Mouse (Mus musculus) c-Kit-positive CD71-negative TER-119-negative erythroid progenitor cells, embryonic 14.5 days (primary cell): ENCODE data around the gene Mmel1.

Experiments used
- DNase-seq: peaks from one replicate; pipeline ENCODE4 v3.0.0-alpha.2; 2013; ENCODE audit warnings: low read depth

Gene Mmel1

DNA sequence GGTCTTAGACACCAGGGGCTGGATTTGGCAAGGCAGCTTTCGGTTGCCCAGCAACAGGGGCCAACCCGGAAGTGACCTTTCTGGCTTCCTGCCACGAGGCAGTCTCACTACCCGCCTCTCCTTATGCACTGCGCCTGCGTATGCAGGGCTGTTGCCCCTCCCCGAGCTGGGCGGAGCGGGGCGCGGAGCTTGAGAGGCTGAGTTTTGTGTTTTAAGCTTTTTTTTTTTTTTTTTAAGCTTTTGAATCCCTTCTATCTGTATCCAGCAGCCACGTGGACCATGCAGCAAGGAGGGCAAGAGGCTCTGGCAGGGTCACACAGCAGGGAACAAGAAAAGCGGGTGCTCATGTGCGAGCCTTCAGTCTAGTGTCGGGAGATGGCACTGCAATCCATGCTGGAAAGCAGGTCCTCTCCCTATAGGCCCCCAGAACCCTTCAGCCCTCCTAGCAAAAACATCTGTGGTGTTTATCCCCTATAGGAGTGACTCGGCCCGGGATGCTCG is 5.1 kb upstream of the Mmel1 start:
- peak; percentile 76 for DNase-seq

DNA sequence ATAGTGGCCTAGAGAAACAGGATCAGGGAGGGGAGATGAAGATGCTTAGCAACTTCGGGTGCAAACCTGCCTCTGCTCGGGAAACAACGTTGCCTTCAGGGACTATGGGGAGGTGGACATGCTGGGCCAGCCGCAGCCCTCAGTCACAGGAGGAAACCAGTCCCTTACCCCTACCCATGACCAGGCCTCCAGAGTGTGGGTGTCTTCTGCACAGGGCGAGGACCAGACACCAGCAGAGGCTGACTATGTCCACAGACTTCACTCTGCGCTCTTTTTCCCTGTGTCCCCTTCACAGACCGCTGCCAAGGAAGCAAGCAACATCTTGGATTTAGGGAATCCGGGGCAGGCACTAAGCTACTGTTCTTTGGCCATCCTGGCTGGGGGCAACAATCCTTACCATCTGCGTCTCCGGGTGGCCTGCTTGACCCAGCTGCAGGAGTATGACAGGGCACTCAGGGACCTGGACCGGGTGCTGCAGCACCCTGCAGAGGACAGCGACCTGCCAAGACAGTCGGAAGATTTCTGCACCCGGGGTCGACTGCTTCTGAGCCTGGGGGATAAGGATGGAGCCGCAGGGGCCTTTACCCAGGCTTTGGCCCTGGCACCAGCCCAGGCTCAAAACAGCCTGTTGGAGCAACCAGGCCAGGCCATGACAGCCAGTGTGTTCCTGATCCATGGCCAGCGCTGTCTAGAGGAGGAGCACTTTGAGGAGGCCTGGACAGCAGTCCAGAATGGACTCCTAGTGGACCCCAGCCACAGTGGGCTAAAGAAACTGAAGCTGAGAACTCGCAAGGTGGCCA is 4.2 kb upstream of the Mmel1 start:
- no peak for DNase-seq

GRCm38 (mm10) chr4:154866391-154866790 is 3.0 kb upstream of the Mmel1 start:
- DNase-seq: no peak

DNA sequence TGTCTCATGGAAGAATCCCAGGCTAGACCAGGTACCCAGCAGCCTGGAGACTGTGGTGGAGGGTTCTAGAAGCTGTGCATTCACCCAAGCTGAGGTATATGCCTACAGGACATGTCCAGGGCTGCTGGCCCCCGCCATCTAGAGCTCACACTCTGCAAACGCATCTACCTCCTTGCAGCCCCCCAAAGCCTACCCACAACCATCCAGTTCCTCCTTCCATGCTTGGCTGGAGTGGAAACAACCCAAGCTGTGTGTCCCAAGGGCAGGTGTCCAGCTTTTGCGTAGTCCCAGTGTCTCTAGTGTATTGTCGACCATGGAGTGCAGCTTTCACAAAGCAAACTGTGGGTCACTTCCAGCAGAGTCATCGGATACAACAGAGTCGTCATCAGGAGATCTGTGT is 2.1 kb upstream of the Mmel1 start:
- no peak for DNase-seq

DNA sequence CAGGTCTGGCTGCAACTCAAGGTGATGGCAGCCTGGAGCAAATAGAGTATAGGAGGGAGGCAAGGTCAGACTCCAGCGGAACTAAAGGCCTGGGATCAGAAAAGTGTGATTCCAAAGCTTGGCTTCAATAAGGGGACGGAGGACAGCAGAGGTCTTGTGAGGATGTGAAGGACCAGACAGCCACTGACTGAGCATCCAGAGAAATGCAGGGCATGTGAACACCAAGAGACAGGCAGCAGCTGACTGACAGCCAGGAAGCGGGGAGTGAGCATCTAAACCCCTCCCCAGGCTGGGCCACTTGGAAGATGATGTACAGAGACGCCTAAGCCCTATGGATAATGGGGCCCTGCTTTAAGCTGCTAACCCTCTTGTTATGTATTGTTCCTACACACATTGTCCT is 1.3 kb downstream of the Mmel1 start:
- DNase-seq: no peak

DNA sequence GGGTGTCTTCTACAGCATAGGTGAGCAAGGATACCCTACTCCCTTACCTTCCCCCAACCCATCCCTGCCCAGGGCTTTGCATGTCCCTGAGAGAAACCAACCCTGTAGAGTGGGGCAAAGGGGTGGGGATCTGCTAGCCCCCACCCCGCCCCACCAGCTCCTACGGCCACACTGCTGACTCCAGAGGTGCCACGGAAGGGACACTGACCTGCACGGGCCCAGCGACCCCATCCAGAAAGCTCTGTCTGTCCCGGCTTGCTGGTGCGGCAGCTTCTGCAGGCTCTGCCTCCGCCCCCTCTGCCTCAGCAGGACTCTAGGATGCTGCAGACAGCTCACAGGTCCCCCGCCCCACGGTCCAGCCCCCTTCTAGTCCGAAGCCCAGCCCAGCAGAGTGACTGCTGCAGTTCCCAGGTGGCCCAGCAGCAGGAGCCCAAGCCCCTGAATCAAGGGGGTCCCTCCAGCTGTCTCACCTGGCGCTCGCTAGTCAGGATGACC is 2.4 kb downstream of the Mmel1 start:
- DNase-seq: no peak

GRCm38 (mm10) chr4:154873186-154873585 is 3.8 kb downstream of the Mmel1 start:
- DNase-seq: no peak

DNA sequence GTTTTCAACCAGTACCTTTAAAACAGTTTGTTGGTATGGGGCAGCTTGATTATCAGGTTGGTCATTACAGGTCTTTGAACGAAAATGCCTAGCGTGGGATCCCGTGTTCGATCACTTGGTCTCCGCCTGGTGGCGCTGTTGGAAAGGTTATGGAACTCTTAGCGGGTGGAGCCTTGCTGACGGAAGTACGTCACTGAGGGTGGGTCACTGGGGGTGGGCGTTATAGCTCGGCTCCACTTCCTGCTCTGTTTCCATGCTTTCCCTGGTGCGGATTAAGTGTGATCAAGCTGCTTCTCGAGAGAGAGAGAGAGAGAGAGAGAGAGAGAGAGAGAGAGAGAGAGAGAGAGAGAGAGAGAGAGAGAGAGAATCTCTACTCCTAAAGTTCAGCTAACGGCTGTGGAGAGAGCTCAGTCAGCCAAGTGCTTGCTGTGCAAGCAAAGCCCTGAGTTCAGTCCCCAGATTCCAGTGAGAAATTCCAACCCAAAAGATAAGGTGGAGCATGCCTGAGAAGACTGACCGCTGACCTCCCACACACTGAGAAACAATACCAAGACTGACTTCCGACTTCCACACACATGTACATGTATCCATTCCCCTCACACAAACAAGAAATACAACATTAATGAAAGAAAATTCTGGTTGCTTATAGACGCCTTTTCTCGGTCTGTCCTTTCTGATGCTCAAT is 8.6 kb downstream of the Mmel1 start:
- DNase-seq: peak; percentile 91

DNA sequence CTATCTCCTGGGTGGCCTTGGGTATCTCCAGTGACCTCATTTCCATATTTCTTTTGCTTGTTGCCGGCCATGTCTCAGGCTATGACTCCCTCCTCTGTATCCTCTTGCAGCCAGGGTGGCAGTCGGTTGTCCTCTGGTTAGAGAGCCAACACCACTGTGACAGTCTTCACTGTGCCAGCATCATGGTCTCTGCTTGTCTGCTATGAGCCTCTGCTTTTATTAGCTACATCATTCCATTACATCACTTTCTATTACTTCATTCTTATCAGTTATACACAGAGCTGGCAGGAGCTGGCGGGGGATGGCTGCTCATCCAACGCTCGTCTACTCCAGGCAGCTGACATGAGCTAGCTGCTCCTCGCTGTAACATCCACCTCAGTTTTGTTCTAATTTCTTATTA is 11.3 kb downstream of the Mmel1 start:
- peak; percentile 30 for DNase-seq

DNA sequence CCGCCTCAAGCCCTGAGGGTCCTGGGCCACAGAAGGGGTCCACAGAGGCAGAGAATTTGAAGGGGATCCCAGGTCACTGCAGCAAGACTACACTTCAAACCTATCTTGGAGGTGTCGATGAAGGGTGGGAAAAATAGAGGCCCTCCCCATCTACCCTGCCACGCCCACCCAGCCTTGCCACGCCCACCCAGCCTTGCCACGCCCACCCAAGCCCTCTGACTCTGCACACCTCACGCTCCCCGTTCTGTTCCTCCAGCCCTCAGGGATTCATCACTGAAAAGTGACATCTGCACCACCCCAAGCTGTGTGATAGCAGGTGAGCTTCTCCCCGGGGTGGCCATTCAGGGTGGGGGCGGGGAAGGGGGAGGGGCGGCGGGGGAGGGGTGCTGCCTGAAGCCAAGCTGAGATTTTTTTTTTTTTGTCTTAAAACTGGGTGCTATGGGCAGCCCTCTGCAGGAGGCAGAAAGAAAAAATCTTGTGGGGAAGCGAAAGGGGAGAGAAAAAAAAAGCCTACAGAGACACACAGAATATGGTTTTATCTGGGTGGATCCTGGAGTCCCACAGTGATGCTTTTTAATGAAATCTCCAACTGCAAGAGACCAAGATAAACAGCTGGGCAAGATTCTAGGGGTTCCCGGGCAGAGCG is 12.8 kb downstream of the Mmel1 start:
- DNase-seq: no peak

DNA sequence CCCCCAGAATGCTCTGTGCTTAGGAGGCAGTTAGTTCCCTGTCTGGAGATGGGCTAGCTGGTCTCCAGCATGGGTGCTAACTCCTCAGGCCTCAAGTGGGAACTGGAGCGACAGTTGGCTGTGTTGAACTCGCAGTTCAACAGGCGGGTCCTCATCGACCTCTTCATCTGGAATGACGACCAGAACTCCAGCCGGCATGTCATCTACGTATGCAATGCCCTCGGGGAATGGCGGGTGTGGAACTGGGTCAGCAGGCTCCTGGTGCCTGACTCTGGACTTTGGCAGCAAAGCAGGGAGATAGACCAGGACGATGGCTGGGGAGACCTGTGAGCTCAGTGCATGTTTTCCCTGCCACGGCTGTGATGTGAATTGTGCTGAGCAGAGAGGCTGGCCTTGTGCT is 16.0 kb downstream of the Mmel1 start:
- no peak for DNase-seq

DNA sequence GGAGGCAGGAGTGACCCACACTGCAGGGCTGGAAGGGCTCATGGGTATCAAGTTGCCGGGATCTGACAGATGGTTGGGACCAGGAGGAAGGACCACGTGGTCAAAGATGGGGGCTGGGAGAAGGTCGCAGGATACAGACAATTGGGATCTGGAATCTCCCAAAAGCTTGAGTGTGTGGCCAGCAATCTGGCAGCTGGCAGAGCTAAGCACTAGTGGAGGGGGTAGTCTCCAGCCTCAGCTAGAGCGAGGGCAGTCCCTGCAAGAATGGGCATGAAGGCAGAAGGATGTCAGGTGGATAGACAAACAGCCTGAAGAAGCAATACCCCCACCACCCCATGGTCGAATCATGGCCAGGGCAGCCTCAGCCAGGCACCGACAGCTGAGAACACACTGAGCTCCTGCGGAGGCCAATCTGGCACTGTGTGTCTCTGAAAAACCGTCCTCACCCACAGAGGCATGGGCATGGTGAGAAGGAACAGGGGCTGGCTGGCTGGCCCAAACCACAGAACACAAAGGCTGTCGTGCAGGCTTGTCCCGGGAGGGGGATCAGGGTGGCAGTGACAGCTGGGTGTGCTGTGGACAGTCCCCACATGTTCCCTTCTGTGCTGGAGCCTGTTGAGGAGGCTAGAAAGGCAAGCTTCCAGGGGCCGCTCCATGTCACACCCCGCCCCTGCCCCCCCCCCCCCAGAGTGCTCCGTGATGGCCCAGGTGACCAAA is 17.6 kb downstream of the Mmel1 start:
- no peak for DNase-seq

GRCm38 (mm10) chr4:154887593-154888250 is 18.3 kb downstream of the Mmel1 start:
- no peak for DNase-seq

GRCm38 (mm10) chr4:154890887-154891286 is 21.5 kb downstream of the Mmel1 start:
- DNase-seq: no peak

GRCm38 (mm10) chr4:154895549-154895948 is 26.2 kb downstream of the Mmel1 start:
- DNase-seq: no peak

- DNase-seq: no peak
These were observed 28.5 kb downstream of the Mmel1 start for GRCm38 (mm10) chr4:154897676-154898465.

GRCm38 (mm10) chr4:154898506-154899446 is 29.4 kb downstream of the Mmel1 start, which contains the start of gene Fam213b:
Gene Fam213b (minus strand): TSS chr4:154899135.
- peak; percentile 72 for DNase-seq

GRCm38 (mm10) chr4:154902371-154902770 is 33.0 kb downstream of the Mmel1 start:
- DNase-seq: no peak
